In the genomic region with DNA sequence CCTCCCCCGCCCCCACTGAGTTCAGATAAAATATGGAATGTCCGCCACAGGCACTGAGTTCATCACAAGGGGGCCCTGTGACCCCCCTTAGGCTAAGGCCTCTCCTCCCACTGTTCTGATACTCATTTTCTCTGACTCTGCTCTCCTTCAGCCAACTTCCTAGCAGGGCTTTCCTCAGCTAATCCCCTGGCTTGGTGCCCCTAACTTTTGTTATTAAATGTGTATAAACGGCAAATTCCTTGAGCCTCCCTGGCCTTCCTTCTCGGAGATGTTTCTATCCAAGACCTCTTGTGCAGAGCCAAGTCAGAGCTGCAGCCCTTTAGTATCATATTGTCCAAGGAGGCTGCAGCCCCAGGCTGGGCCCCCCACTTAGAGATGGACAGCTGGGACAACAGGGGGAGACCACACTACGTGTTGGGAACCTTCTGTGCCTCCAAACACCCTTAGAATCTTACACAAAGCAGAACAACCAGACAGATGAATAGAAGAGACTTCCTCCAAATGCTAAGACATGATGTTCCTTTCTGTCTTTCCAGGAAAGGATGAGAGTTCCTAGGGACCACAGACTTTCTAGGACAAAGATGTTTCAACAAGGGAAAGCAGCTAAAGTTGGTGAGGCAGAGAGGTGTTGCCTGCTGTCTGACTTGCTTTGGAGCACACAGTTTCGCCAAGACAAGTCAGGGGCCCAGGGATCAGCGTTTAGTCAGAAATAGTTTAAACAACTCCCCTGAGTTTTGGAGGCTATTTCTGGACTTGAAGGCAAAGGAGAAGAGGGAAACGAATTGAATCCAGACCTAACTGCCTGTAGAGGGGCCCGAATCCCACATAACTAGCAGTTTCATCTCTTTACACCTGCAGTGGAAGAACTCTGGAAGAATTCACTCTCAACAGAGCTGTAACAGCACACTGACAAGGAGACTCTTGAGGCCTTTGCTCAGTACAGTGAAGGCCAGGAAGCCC, we compare ENCODE assay signal across 10 mouse cellular contexts.
DNase-seq lines count a peak whose midpoint lies in the region; ATAC-seq and TF ChIP-seq lines count a peak whose summit lies in the region.
"Had no signal": no experiment of that assay in that cellular context is flagged by ENCODE, and none has a peak within 500 bp of the region (broad histone marks: within the 10 kb centered on the region; RNA-seq: fewer than 3 reads in every experiment).

No protein-coding gene starts in this region.

- no peak overlapping the region for H3K4me2 ChIP-seq in embryonic facial prominence, embryonic 15.5 days (replicated peaks)

- 31% methylated on average over 9 of the region's 9 CpGs for WGBS in embryonic facial prominence, embryonic 15.5 days
- WGBS in limb, embryonic 10.5 days: 73% methylated on average over 9 of the region's 9 CpGs

- H3K27me3 ChIP-seq in embryonic facial prominence, embryonic 15.5 days: no peaks in the 10 kb centered on the region
- no peaks in the 10 kb centered on the region for H3K27me3 ChIP-seq in limb, embryonic 10.5 days (ENCODE audit: low read depth, poor library complexity, severe bottlenecking)

- no peak for DNase-seq in layer of hippocampus, adult 2 months (ENCODE audit: low spot score in 2 of 2)
- DNase-seq in layer of hippocampus, adult 8-10 months (ENCODE audit: low spot score in 2 of 2): no peak
- DNase-seq in limb, embryonic 10.5 days (ENCODE audit: low spot score): no peak
- DNase-seq in thymus, postnatal 14 days: no peak
- no peak for DNase-seq in cerebellum, adult 11-12 months
- DNase-seq: embryo, embryonic 11 days had no signal

- no peak overlapping the region for H3K9ac ChIP-seq in embryonic facial prominence, embryonic 15.5 days

- 0 out of 2 replicates have a peak overlapping the region, but pooled peaks have one; percentile 28 for H3K27ac ChIP-seq in layer of hippocampus, adult 2 months
- peak overlapping the region; percentile 83 for H3K27ac ChIP-seq in brown adipose tissue, adult 24 weeks (replicated peaks; ENCODE audit: low read depth, low read length)
- H3K27ac ChIP-seq in embryonic facial prominence, embryonic 15.5 days (replicated peaks): peak overlapping the region; percentile 39; the same call in 1 of the 2 replicates
- H3K27ac ChIP-seq in limb, embryonic 10.5 days: peak overlapping the region; percentile 57

- no peak overlapping the region for H3K4me3 ChIP-seq in layer of hippocampus, adult 2 months
- H3K4me3 ChIP-seq in brown adipose tissue, adult 24 weeks (ENCODE audit: insufficient read depth, low read depth, low read length): no peak overlapping the region
- H3K4me3 ChIP-seq in embryonic facial prominence, embryonic 15.5 days (replicated peaks): no peak overlapping the region
- H3K4me3 ChIP-seq in limb, embryonic 10.5 days: no peak overlapping the region

- ATAC-seq in embryonic facial prominence, embryonic 15.5 days (ENCODE audit: insufficient number of reproducible peaks, low FRiP score, low TSS enrichment, low read depth): no peak
- ATAC-seq in megakaryocyte progenitor cell, adult 5-6 weeks (replicated peaks; ENCODE audit: poor library complexity): no peak

- no peaks in the 10 kb centered on the region for H3K9me3 ChIP-seq in embryonic facial prominence, embryonic 15.5 days (replicated peaks)
- no peaks in the 10 kb centered on the region for H3K9me3 ChIP-seq in limb, embryonic 10.5 days (replicated peaks)
- H3K9me3 ChIP-seq: G1E had no signal

- no peaks in the 10 kb centered on the region for H3K36me3 ChIP-seq in embryonic facial prominence, embryonic 15.5 days
- H3K36me3 ChIP-seq in limb, embryonic 10.5 days: no peaks in the 10 kb centered on the region
- H3K36me3 ChIP-seq: G1E had no signal

- H3K4me1 ChIP-seq in brown adipose tissue, adult 24 weeks (ENCODE audit: control insufficient read depth, insufficient read depth, insufficient read length, low read length): peaks cover 27% of the 10 kb centered on the region
- peaks cover 66% of the 10 kb centered on the region for H3K4me1 ChIP-seq in embryonic facial prominence, embryonic 15.5 days
- peaks cover 70% of the 10 kb centered on the region for H3K4me1 ChIP-seq in limb, embryonic 10.5 days

- TF ChIP-seq CTCF in layer of hippocampus, adult 2 months (conservative IDR thresholded peaks at IDR 0.05): no peak

Comparison
In these comparisons a context has a peak if more than half of its experiments do, and no peak if none do; other contexts are left out.
1. H3K27ac ChIP-seq: peak in every context shown above with its lines; median percentile 83 in brown adipose tissue, adult 24 weeks; 57 in limb, embryonic 10.5 days; 39 in embryonic facial prominence, embryonic 15.5 days; 28 in layer of hippocampus, adult 2 months.